Mouse (Mus musculus) megakaryocyte, embryonic 14.5 days (primary cell): ENCODE measurements around the gene Slc5a2.

Experiments
- FLI1 ChIP-seq: IDR thresholded peaks from 2 replicates; pipeline ENCODE4 v1.6.1; 2012; ENCODE audit warnings: low read length, inconsistent platforms, mixed read lengths
- GATA1 ChIP-seq: IDR thresholded peaks from 3 replicates; pipeline ENCODE4 v1.6.1; 2012; ENCODE audit warnings: mixed read lengths, low read length, inconsistent platforms, borderline replicate concordance

DNA sequence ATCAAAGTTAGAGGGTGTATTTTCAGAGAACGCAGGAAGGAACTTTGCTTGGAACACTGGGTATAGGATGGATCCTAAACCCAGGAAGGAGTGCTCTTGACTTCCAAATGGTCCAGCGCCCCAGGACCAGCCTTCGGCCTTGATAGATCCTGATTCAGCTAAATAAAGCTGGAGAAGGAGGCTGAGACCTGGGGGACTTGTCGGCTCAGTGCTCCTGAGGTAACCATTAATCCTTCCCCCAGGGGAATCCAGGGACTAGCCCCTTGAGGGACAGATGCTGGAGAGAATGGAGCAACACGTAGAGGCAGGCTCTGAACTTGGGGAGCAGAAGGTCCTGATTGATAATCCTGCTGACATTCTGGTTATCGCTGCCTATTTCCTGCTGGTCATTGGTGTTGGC, at the start of gene Slc5a2:
- TF ChIP-seq GATA1: no peak
- TF ChIP-seq FLI1: no peak
